Mouse (Mus musculus): ENCODE results near the gene Chd6.

Gene Chd6

DNA sequence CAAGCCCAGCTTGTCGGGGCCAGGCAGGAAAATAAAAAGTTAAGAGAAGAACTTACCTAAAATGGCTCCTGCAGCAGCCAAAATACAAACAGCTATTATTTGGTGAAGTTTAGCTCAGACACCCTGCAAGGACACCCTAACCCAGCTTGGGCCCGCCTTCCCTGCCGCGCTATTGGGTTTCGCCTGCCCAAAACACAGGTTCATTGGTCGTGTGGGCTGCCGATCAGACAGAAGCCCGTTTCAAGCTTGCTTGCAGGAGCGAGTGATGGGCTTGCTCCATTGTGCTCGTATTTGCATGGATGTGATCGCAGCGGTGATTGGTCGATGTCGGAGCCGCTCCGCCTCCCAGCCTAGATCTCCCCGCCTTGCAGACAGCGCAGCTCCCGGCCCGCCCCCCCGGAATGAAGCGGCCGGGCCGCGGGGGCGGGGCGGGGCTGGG lies at the start of gene Chd6:
TSS of gene Chd6 (minus strand) at position 143 of the 439 bp plus-strand sequence.
- peak; percentile 95 to 98 for DNase-seq (ENCODE audit: low spot score in 2 of 2)

DNA sequence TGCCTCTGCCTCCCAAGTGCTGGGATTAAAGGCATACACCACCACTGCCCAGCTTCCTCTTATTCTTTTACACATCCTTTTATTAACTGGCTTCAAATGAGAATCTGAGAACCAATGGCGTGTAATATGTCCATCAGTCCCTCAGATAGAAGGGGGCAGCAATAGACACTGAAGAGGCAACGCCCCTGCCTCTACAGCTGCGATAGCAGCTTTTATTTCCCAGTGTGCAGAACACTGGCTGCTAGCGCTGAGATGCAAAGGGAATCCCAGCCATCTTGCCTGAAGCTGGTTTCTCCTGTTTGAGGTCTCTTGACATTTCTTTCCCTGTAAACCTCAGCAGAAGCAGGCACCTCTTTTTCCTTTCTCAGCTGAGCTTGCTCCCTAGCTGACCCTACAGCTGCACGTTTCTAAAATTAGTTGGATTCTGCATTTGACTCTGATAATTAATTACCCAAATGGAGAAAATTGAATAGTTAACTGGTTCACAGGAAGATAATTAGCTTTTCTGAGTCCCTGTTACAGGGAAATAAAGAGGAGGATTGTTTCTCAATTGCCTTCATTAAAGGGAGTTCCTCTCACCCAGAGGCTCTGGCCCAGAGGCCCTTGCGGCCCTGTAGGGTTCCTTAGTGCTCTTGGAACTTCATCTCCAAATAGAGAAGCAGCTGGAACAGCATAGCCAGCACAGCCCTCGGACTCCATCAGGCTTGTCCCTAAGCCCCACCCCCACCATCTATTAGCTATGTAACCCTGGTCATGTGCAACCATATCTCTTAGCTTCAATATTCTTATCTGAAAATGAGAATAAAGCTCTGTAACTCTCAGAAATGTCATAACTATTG lies 41.3 kb upstream of the Chd6 start:
- no peak for DNase-seq (ENCODE audit: low spot score in 2 of 2)

DNA sequence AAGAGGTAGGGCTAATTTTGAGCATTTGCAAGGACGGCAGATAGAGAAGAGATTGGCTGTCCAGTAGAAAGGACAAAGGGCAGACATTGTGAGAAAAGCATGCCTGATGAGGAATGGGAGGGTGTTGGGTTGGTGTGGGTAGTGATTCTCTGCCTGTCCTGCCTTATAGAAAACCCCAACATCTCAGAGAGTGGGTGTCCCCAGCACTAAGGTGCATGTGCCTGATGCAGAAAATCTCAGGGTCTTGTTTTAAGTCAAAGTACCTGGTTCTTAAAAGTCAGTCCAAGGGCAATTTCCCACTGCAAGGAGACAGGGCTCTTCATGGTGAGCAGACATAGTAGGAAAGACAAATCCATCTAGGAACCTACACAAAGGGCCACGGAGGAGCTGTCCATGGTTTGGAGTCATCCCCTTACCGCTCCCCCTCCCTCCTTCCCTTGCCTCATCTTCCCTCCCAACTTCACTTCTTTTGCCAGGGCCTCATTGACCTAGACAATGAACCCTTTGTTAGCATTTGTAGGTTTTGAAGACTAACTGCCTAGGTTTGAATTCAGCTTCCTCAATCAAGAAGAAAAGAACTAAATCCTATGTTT lies 39.6 kb upstream of the Chd6 start:
- no peak for DNase-seq (ENCODE audit: low spot score in 2 of 2)

DNA sequence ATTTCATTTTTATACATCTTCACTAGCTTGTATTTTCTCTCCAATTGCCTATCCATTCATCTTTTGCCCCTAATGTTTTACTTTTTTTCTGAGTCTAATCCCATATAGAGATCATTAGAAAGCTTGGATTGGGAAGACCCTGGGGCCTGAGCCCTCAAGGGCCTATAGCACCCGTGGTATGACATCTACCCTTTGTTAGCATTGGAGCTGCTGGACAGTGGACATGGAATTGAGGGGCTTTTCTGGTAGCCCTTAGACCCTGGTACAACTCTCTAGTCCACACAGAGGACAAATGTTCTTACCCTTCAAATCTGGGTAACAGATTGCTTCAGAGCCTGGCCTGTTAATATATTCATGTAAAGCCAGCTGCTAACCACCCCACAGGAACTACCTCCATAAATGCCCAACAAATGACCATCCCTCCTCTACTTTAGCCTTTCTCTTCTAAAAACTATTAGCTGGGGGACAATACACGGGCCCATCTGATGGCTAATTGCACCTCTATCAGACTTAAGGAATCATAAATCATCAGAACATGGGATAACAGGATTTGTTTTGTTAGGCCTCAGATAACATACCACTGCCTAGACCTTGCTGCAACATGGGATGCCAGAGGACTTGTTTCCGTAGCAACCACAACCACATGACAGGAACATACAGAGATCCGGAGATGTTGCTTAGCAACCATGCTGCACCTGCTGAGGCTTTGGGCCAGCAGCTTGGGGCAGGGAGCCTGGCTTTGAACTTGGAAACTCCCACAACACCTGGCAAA lies 39.0 kb upstream of the Chd6 start:
- DNase-seq (ENCODE audit: low spot score in 2 of 2): peak in 1 of 2 experiments; percentile 29

- no peak for DNase-seq (ENCODE audit: low spot score in 2 of 2)
Observed at GRCm38 (mm10) chr2:161144799-161145198, 35.9 kb upstream of the Chd6 start.

DNA sequence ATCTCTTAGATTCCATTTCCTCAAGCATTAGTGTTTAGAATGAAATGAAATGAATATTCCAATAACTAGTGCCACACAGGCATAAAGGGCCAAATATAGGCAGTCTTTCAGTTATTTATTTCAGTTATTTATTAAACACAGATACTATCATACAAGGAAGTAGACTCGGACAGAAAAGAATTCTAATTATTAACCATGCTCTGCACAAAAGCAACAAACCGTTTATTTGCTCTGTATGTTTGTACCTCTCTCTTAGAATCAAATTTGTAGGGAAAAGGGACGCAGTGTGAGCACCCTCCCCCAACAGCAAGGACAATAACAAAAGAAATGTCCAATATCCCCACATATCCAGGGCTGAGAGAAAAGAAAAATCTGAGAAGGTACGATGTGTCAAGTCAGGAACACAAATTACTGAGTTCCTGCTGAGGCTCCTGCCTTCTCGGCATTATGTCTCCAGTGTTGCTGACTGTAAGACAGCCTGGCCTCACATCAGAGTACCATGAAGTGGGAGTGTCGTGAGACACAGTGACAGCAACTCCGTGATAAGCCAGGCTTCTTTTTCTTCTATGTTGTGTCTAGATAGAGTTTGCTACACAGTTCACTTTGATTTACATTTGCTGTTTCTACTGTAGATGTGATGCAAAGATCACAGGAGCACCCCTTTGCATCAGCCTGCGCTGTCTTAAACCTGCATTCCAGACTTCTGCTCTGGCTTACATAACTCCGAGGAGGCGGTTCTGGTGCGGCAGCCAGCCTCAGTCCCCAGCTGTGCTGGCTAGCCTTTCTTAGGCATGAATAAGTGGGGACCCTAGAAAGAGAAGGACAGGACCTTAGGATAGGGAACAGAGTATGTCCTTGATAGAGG lies 30.0 kb upstream of the Chd6 start:
- no peak for DNase-seq (ENCODE audit: low spot score in 2 of 2)

GRCm38 (mm10) chr2:161136999-161137398 lies 28.1 kb upstream of the Chd6 start:
- no peak for DNase-seq (ENCODE audit: low spot score in 2 of 2)

DNA sequence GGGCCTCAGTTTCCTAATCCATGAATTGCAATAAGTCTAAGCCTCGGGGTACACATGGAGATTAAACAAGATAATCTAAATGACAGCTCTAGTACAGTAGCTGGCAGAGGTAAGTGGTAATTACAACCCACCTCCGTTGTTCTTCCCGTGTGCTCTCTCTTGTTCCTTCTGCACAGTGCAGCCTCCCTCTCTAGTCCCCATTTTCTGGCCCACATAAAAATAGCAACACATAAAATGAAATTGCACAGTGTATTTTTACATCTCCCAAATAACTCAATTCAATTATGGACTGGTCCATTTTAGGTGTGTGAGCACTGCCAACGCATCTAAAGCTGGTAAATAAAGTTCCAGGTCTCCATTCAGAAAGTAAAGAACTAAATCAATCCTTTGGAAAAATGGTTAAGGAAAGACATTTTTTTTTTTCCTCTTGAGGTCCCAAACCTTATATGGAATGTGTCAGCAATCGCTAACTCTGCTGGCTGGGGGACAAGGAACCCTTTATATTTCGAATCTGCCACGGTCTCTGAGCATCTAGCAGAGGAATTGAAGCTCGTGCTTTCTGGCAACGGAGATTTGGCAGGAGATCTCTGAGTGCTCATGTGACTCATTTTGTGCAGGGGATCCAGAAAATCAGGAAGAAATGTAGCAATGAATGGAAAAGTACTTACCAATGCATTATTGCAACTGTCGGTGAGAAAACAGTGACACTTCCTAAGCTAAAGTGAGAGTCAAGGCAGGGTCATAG lies 19.7 kb upstream of the Chd6 start:
- peak in 1 of 2 experiments; percentile 31 for DNase-seq (ENCODE audit: low spot score in 2 of 2)

DNA sequence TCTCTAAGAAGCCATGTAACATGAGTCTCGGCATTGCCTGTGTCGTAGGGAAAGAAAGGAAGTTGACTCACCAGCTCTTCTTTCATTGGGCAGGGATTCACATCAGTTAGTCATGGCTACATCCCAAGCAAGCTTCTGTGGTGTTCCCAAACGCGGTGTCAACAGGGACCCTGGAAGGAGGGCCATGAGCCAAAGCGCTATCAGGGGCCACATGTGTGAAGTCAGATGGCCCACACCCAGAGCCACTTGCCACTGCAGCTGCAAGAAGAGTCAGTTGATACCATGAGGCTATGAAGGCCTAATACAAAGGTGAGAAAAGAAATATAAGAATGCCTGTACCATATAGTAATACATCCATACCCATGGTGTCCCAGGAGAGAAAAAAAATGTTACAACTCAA lies 3.1 kb upstream of the Chd6 start:
- DNase-seq (ENCODE audit: low spot score in 2 of 2): no peak

GRCm38 (mm10) chr2:161109398-161109821 lies 535 bp upstream of the Chd6 start:
- no peak for DNase-seq (ENCODE audit: low spot score in 2 of 2)

DNA sequence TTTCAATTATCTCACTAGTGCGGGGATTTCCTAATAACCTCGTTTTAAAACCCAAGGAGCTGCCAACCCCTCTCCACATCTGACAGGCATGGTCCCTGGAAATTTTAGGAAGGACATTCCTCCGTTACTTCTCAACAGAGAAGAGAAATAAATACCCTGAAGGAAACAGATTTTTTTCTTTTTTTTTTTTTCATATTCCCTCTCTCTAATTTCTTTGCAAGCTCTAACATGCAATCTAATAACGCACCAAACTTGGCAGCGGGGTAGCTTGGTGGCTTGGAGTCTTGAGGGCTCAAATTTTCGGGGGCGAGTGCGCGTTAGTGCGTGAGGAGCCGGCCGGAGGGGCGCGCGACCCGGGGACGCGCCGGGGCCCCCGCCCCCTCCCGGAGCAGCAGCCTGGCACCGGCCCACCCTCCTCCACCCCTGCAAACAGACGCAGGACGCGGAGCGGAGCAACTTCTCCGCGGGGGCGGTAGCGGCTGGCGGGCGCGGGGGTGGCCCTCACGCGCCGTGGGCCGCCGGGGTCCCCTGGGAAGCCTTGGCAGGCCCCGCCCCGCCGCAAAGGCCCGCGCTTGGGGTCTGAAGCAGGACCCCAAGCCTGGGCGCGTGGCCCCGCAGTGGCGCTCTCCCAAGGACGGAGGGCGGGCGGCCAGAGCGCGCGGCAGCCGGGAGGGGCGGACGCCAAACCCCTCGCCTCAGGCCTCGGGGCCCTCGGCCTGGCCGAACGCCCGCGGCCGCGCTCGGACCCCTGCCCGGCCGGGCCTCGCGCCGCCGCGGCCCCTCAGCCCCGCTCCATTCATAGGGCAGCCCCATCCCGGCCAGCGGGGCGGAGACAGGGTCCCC lies 569 bp downstream of the Chd6 start:
- no peak for DNase-seq (ENCODE audit: low spot score in 2 of 2)

- no peak for DNase-seq (ENCODE audit: low spot score in 2 of 2)
Observed at GRCm38 (mm10) chr2:161107236-161107635, 1.6 kb downstream of the Chd6 start.

DNA sequence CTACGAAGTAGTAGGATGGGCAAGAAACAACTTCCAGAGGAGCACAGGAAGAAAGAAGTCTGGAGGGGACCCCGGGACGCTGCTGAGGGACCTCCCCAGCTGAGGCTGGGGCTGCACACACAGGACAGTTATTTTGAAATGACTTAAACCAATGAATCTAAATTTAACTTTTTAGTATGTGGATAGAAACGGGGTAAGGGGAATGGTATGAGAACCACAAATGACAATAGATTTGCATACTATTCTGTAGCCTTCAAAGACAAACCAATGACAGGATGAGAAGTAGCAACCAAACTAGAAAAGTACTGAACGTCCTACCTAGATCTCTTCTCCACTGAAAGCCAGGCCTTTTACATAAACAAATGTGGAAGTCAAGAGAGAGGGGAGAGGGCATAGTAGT lies 5.1 kb downstream of the Chd6 start:
- DNase-seq (ENCODE audit: low spot score in 2 of 2): no peak

- no peak for DNase-seq (ENCODE audit: low spot score in 2 of 2)
Observed at GRCm38 (mm10) chr2:161102102-161102501, 6.8 kb downstream of the Chd6 start.

DNA sequence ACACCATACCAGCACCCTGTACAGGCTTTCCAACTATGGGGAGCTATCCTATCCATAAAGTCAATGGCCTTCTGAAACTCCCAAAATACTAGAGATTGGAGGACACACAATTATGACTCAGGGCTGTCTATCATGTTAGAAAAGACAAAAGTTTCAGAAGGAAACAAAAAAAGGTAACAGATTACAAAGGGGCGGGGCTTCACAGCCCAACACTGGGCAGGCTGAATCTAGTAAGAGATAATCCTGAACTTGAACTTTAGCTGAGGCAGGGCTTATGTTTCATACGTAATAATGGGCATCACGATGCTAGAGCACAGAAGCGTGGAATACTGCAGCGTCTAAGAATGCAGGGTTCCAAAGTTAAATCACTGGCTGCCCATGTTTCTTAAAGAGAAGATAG lies 11.1 kb downstream of the Chd6 start:
- DNase-seq (ENCODE audit: low spot score in 2 of 2): no peak

DNA sequence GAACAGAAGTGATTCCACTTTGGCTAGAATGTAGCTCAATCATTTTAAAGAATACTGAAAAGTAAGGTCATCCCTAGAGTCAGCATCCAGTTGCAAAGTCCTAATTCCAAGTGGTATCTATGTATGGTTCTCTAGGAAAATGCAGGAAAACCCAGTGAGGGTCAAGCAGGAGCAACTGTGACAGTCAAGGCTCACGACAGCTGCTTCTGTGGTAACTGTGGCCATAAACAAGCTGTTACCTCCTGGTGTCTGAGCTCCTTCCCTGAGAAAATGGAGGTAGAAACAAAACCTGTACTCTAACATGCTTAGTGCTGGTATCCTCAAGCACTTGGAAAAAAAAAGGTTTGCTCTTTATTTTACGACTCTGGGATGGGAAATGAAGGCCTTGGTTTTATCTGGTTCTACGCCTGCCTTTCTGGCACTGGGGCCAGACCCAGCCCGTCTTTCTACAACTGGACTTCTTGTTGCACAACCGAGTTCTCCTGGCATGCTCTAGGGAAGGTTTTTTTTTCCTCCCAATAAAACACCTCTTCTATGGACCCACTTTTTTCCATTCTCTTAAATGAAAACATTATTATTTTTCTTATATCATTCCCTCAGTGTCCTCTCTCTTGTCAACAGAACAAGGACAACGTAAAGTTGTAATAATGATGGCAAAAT lies 18.0 kb downstream of the Chd6 start:
- DNase-seq (ENCODE audit: low spot score in 2 of 2): no peak

- DNase-seq (ENCODE audit: low spot score in 2 of 2): no peak
Observed at GRCm38 (mm10) chr2:161090200-161090599, 18.7 kb downstream of the Chd6 start.

DNA sequence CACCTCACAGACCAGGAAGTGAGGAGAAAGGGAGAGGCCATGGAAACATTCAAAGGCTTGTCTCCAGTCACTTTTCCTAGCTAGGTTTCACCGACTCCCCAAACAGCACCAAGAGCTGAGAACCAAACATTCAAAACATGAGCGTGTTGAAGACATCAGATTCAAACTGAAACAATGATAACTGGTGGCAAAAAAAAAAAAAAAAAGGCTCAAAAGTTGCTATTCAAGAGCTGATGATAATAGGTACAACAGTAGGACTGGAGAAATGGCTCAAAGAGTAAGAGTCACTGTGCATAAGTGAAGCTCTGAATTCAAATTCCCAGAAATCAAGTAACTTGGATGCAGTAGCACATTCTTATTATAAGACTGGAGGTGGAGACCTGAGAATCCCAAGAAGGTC lies 30.3 kb downstream of the Chd6 start:
- no peak for DNase-seq (ENCODE audit: low spot score in 2 of 2)

GRCm38 (mm10) chr2:161076262-161076661 lies 32.6 kb downstream of the Chd6 start:
- no peak for DNase-seq (ENCODE audit: low spot score in 2 of 2)

Data from cerebellum, postnatal 4 days (tissue).